Mouse (Mus musculus) layer of hippocampus, adult 18-20 months (tissue): ENCODE measurements around the gene Srm. TPM values are rescaled to one million over a fixed set of nuclear protein-coding genes. Genes with fewer than 3 reads are reported as not detected.
A peak's percentile ranks its signal among the peaks of the same experiment; 100 is the strongest.

Source experiments
- DNase-seq, 2 experiments: peaks; one replicate each; pipeline ENCODE4 v3.0.0; 2022; ENCODE audit warnings: low spot score in 2 of 2
- long read RNA-seq: library from polyadenylated mRNA; stranded (forward); transcript quantifications from one replicate; pipeline ENCODE4 v2.0.0, GENCODE M21; 2021
- total RNA-seq, 2 experiments: library from RNA; stranded (reverse); gene quantifications; 2 replicates each; pipeline ENCODE4 v1.2.3; 2021

The Srm gene
- total RNA-seq = 10 to 100 TPM; 70.4 to 71.7 TPM
- long read RNA-seq, transcript Srm-201 (7 exons, 1,338 nt) = major isoform, 61 of 82 reads
- long read RNA-seq, partial matches to known transcripts = 10 of 82 reads
- long read RNA-seq, other reads (novel, unspliced or antisense) = 11 of 82 reads

DNA sequence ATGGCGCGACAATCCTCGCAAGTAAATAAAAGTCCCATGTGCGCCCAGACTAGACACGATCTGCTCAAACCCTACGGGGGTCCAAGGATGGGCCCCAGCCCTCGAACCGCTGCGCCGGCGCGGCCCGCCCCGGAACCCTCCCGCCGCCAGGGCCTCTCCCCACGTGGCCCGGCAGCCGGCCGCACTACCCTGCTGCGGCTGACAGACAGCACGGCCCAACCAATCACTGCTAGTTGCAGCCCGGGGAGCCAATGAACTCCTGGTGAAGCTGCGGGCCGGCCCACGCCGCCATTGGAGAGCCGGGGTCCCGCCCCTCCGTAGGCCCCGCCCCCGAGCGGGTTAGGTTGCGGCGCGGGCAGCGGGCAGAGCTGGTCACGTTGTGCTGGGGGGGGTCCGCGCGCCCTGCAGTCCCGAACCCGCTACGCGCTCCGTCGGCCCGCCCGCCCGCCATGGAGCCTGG lies at the start of gene Srm:
Srm (plus strand) TSS at position 333 of the 460 bp plus-strand sequence.
- DNase-seq = peak; percentile 96 to 98

DNA sequence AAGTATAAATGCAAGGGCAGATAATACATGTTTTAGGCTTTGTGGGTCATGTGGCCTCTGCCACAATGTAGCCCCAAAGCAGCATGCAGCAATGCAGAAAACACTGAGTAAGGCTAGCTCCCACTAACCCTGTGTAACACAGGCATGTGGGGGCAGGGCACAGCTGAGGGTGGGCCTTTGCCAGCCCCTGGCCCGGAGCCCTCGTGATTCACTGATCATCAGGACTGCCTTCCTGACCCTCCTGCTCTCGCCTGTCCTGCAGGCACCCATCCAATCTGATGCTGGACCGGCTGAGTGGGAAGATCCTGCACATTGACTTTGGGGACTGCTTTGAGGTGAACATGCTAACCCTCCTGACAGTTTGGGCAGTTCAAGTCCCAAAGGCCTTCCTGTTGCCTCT lies 42.2 kb upstream of the Srm start:
- DNase-seq = no peak

DNA sequence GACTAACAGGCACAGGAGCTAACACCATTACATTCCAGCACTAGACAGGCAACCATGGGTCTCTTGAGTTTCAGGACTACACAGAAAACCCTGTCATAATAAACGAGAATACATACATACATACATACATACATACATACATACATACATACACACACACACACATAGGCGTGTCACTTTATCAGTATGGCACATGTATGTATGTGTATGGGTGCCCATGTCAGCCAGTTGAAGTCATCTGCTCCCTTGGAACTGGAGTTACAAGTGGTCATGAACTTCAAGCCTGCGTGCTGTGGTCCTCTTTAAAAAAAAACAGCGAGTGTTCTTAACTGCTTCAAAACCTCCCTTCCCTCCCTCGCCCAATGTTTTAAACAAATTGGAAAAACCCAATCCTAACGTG lies 33.5 kb upstream of the Srm start:
- DNase-seq = no peak

DNA sequence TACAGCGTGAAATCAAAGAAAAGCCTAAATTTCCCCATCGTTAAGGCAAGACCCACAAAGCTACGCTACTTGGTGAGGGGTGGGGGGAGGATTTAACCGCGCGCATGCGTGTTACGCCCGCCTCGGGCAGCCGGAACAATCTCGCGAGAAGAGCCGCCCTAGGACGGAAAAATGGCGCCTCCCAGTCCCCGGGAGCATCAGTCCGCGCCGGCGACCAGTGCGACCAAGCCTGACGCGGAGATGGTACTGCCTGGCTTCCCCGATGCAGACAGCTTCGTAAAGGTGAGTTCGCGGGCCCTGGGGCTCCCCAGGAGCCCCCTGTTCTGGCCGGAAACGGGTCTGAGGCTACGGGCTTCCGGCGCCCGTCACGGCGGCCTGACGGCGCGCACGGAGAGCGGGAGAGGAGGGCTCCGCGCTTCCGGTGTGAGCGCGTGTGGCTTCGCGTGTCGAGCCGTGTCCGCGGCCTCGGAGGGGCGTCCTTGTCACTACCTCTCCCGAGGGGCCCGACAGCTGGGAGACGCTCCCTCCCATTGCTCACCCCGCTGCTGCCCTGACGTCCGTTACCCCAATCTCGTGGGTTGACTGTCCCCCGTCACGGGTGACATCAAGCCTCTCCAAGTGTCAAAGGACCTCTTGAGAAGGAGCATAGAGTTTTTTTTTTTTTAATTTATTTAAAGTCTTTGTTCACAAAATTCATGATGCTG lies 32.9 kb upstream of the Srm start, which contains the start of gene Exosc10:
Exosc10 (plus strand) TSS at position 133 of the 704 bp plus-strand sequence.
- peak; percentile 80 to 91 for DNase-seq

DNA sequence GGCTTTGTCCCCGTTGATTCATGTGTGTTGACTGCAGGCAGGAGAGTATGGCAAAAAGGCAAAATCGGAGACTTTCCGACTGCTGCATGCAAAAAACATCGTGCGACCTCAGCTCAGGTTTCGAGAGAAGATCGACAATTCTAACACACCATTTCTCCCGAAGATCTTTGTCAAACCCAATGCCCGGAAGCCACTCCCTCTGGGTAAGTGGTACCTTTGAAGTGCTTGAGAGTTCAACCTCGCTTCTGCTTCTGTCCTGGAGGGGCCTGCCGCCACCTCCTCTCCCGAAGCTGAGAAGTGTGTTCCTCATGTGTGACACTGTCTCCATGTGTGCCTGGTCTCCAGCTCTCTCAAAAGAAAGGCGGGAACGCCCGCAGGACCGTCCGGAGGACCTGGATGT lies 28.6 kb upstream of the Srm start:
- DNase-seq = no peak

DNA sequence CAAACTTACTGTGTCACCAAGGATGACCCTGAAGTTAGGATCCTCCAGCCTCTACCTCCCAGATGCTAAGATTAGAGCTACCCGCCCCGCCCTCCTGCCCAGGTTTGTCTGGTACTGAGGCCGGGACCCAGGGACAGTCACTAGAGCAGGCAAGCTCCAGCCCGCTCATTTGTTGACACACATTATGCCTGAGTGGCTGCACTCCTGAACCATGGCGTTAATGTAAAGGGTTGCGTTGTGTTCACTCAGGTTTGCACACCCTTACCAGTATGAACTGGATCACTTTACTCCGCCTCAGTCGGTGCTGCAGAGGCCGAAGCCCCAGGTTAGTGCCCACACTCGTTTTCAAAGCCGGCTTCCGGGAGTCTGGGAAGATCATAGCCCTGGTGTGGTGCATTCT lies 27.7 kb upstream of the Srm start:
- no peak for DNase-seq

DNA sequence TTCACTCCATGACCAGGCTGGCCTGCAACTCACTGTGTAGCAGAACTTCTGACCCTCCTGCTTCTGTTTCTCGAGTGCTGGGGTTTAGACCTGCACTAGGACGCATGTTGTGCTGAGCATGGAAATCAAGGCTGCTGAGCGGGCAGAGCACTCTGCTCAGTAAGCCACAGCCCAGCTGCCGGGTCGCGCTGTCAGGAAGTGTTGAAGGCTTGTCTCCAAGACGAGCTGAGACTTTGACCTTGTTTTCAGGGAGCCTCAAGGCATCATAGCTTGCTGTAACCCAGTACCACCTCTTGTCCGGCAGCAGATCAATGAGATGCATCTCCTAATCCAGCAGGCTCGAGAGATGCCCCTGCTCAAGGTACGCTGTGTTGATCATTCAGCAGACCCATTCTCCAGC lies 21.2 kb upstream of the Srm start:
- no peak for DNase-seq

DNA sequence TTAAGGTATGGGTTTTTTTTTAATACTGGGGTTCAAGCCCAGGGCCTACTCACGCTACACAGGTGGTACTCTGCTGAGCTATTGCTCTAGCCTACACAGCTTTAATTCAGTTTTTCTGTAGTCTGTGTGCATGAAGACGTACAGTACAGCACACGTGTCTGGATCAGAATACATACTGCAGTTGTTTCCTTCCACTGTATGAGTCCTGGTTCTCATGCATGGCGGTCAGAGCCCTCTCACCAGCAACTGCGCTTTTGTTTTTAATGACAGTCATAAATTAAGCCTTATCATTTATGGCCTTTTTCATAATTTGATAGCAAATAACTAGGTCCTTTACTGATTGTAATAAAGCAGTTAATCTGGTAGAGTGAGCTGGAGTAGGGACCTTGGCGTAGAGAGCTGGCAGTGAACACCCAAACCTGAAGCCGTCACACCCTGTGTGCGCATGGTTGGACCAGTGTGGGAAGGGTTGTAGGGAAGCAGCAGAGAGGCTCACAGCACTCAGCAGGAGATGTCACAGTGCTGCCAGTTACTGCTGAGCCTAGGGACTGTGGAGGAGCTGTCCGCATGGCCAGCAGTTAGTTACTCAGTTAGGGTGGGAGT lies 20.5 kb upstream of the Srm start:
- no peak for DNase-seq

DNA sequence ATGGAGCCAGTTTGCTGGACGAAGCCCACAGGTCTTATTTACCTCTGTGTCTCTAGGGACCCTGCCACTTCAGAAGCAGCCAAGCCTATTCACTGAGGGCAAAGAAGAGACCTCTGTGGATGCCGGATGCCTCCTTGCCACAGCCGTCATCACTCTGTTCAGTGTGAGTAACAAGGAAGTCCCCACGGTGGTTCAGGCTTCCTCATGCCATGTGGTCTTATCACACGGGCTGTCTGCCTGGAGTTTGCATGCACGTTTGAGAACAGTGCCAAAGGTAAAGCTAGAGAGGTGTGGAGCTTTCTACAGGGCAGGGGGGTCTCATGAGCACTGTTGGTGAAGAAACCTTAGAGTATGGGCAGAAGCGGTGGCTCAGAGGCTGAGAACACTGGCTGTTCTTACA lies 18.1 kb upstream of the Srm start:
- no peak for DNase-seq

DNA sequence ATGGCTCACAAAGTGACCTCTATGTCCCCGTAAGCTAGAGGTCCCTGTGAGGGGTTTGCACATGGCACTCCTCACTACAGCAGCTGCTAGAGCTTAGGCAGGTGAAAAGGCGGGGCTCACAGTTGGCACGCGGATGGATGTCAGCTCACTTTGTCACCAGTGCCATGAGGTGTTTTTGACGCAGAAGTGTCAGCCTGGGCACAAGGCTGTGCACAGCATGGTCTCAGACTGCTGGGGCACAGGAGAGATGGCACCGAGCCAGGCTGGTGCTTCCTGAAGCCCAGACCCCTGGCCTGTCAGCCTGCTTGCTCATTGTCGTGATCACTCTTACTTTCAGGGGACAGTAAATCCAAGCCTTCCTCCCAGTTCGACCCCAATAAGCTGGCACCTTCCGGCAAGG lies 10.5 kb upstream of the Srm start:
- no peak for DNase-seq

DNA sequence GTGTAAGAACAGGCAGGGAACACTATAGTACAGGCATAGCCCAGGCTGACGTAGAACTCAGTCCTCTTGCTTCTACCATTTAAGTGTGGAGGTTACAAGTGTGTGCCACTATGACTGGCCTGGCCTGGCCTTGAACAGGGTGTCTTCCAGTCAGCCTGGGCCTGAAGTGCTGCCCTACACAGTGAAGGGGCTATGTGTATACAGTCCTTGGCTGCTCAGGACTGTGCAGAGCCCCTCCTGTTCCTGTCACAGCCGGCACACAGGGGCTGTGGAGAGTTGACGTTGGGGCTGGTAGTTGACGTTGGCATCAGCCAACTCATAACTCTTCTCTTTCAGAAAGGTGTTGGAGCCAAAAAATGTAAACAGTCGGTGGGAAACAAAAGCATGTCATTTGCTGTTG lies 9.9 kb upstream of the Srm start:
- no peak for DNase-seq

DNA sequence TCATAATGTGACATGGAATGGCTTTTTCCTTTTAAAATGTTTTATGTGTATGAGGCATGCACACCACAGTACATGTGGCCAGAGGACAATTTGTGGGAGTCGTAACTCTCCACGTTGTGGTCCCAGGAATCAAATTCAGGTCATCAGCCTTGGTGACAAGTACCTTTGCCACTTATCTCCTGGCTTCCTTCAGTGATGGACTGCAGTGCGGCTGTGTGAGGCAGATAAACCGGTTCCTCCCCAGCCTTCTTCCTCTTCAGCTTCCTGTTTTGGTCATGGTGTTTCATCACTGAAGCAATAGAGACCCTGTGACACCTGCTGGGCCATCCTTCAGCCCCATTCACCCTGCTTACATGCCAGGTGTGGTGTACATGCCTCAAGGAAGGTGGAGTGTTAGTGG lies 8.0 kb upstream of the Srm start:
- no peak for DNase-seq

DNA sequence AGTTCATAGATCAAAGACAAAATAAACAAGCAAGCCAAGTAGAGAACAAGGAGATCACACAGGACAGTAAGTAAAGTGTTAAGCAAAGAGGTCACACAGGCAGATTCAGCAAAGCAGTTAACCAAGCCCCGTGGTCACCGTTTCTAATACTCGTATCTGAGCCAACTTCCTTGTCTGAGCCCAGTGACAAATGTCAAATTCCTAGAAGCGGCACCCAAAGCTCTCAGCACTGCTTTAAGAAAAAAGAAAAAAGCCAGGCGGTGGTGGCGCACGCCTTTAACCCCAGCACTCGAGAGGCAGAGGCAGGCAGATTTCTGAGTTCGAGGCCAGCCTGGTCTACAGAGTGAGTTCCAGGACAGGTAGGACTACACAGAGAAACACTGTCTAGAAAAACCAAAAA lies 4.7 kb upstream of the Srm start:
- DNase-seq = no peak

DNA sequence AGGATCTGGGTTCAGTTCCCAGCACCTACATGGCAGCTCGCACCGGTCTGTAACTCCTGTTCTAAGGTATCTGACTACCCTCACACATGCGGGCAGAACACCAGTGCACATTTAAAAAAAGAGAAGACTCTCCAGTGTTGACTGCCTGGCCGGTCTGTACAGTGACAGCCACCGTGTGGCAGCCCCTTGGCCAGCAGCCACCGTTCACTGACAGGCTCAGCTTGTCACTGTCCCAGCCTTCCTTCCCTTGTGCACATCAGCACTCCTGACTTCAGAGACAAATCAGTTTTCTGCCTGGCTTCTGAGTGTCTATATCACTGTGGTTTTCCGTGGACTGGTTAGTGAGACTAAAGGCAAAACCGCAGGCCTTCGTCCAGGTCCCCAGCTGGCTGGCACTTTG lies 2.5 kb upstream of the Srm start:
- peak in 1 of 2 experiments; percentile 43 for DNase-seq

DNA sequence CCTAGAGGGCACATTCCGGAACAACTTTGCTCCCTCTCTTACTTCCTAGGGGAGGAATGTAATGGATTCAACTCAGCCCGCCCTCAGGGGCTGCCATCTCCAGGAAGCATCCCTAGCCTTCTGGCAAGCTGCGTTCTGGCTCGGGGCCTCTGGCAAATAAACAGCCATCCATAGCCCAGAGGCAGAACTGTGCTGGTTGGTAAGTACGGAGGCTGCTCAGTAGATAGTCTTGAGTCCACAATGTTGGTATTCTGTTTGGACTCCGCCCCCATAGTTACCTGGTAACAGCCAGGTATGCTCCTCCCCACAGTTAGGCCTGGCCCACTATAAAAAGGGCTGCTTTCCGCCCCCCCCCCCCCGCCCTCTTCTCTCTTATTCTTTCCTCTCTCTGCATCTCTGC lies 1.7 kb upstream of the Srm start:
- no peak for DNase-seq

DNA sequence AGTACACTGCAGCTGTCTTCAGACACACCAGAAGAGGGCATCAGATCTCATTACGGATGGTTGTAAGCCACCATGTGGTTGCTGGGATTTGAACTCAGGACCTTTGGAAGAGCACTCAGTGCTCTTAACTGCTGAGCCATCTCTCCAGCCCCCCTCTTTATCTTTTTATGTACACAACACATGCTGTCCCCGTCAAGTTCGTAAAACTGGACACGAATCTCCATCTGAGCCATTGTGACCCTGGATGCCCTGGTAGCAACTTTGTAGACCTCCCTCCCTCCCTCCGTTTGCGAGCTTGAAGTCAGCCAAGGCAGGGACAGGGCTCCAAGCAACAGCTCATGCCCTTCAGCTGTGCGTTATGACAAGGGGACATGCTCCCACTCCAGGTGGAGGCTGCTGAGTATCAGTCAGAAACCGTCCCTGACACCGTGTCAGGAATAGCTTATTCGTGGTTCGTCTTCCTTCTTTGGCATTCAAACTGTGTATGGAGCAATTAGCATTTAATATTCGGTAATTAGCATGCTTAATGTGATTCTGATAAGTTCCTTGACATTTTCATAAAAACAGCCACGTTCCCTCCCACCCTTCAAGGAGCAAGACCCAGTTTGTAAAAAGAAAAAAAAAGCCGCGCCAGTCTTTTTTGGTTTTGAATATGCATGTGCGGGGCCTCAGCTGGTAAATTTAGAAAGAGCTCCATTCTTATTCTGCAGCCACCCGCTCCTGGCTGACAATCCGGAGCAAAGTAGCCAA lies 707 bp upstream of the Srm start:
- peak in 1 of 2 experiments; percentile 34 for DNase-seq

DNA sequence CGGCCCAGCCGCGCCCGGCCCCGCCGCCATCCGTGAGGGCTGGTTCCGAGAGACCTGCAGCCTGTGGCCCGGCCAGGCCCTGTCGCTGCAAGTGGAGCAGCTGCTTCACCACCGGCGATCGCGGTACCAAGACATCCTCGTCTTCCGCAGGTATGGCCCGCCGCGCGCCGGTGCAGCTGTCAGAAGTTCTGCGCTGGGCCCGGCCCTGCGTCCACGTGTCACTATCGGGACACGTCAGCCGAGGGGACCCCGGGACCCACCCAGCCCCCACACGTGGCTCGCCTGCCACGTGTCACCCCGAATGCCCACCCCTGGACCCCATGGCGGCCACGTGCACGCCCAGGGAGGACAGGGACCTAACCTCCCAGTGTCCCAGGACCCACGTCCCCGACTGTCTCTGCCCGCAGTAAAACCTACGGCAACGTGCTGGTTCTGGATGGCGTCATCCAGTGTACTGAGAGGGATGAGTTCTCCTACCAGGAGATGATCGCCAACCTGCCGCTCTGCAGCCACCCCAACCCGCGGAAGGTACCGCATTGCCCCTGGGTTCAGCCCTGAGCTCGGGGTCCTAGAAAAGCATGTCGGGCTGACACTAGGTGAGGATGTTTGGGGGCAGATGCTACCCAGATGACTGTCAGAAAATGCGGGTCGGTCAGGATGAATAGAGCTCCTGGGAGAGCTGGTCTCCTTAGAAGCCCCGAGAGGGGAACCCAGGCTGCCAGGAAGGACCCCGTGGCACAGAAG lies 506 bp downstream of the Srm start:
- no peak for DNase-seq

DNA sequence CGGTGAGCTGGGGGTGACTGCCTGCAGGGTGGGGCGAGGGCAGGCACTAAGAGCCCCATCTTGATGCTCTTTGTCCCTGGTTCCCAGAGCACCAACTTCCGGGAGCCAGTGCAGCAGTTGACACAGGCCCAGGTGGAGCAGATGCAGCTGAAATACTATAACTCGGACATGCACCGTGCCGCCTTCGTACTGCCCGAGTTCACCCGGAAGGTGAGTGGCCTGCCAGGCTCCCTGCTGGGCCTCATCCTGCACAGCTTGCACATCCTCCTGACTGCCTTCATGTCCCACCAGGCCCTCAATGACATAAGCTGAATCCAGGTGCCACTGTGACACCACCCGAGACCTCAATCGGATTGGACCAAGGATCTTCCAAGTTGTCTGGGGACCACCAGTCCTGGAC lies 2.7 kb downstream of the Srm start:
- no peak for DNase-seq

DNA sequence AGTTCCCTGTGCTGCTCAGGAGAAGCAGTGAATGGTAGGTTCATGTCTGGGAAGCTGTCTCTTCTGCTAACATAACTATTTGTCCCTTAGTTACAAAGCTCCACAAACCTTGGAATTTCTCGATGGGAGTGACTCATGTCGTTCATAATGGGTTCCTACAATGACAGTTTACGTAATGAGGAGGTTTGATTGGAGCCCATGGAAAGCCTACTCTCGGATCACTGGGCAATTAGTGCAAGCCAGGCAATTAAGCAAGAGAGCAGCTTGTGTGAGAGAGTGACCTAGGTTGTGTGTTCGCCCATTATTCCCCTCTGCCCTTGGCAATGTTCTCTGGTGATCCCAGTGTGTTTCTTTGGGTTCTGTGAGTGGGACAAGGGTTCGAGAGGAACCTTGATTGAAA lies 4.6 kb downstream of the Srm start:
- DNase-seq = no peak

DNA sequence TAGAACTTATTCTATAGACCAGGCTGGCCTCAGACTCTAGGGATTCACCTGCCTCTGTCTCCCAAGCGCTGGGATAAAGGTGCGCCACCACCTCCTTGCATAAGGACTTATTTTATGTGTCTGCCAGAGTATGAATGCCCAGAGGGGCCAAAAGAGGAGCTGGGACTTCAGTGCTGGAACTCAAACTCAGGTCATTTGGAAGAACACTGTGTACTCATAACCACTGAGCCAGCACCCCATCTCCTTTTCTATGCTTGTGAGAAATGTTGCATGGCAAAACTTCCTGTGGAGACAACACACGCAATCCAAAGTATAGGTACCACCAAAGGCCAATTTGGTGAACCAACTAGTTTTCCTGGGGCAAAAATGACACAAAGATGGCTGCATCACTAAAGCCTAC lies 5.4 kb downstream of the Srm start:
- no peak for DNase-seq

DNA sequence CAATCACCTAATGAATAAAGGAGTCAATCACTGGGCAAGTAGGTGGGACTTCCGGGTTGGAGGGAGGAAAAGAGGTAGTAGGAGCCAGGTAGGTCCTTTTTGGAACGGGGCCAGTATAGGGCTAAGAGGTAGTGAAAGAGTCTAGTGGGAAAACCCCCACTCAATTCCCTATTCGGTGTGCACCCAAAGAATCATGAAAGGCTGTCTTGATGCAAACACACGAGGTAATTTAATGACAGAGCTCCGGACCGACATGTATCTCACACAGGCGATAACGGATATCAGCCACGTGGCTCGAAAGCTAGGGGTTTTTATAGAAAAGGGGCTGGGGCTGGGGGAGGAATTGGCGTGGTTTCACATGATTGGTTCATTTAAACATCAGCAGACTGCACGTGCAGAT lies 7.5 kb downstream of the Srm start:
- DNase-seq = no peak
